Mouse (Mus musculus) heart, postnatal 4 days (tissue): ENCODE data around the gene Gm28553. TPM values are rescaled to one million over a fixed set of nuclear protein-coding genes. Genes with fewer than 3 reads are reported as not detected.
"Not testable (repeated sequence)": the region's sequence is repeated elsewhere in the genome, so short reads cannot be mapped to it uniquely, and the experiment has no call there.

Source experiments
- DNase-seq: peaks from one replicate; pipeline ENCODE4 v3.0.0; 2021
- total RNA-seq, 2 experiments: library from RNA; stranded (reverse); gene quantifications; 2 replicates each; pipeline ENCODE4 v1.2.3; 2021

The Gm28553 gene
- not detected for total RNA-seq

DNA sequence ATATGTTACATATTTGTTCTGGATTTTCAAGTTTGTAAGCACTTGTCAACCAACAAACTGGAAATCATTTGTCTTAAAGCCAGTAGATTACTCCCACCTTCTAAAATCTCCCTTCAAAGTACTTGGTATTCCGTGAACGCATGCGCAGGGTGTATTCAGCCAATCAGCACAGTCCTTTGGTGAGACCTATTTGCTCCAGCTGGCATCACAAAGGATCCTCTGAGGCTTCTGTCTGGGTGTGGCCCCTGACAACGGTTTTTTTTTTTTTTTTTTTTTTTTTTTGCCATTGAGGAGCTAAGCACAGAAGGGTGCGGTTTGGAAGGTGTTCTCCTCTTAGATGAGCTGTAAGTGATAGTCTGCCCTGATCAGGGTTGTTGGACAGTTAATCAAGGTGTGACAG lies at the start of gene Gm28553:
Gene Gm28553, plus strand, starts transcription at position 301 of the 400 bp plus-strand sequence.
- DNase-seq, result not testable (repeated sequence)
